Mouse (Mus musculus): Measurements from ENCODE around the gene Pdp2. TPM values are rescaled to one million over a fixed set of nuclear protein-coding genes. Genes with fewer than 3 reads are reported as not detected.

Pdp2 gene
- polyA plus RNA-seq, 1 experiment from 2014 or later, result 20.9 TPM

DNA sequence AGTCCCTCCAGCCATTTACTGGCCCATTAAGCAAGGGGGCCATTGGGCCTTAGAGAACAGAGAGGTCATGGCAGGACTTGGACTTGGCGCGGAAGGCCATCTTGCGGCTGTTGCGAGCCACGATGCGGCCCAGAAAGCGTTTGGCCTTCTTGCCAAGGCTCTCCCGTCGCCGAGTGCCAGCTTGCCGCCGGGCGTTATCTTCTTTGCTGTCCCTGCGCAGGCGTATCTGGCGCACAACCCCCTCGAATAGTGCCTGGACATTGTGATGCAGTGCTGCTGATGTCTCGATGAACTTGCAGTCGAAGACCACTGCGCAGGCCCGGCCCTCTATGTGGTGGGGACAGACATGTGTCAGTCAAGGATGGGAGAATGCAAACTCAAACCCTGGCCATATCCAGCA, 37.2 kb downstream of the Pdp2 start:
- Histone ChIP-seq H3K36me3 (replicated peaks) (no peaks in the 10 kb centered on the region), H3K4me2 (no peak overlapping the region), H3K27me3 (replicated peaks) (peaks cover 8% of the 10 kb centered on the region), H3K4me1 (peaks cover 12% of the 10 kb centered on the region), H3K4me3 (no peak overlapping the region), H3K27ac (no peak overlapping the region), H3K9me3 (no peaks in the 10 kb centered on the region), H3K9ac (no peak overlapping the region)
- no peak for ATAC-seq (replicated peaks)
- WGBS, result 95% methylated on average over 21 of the region's 21 CpGs

DNA sequence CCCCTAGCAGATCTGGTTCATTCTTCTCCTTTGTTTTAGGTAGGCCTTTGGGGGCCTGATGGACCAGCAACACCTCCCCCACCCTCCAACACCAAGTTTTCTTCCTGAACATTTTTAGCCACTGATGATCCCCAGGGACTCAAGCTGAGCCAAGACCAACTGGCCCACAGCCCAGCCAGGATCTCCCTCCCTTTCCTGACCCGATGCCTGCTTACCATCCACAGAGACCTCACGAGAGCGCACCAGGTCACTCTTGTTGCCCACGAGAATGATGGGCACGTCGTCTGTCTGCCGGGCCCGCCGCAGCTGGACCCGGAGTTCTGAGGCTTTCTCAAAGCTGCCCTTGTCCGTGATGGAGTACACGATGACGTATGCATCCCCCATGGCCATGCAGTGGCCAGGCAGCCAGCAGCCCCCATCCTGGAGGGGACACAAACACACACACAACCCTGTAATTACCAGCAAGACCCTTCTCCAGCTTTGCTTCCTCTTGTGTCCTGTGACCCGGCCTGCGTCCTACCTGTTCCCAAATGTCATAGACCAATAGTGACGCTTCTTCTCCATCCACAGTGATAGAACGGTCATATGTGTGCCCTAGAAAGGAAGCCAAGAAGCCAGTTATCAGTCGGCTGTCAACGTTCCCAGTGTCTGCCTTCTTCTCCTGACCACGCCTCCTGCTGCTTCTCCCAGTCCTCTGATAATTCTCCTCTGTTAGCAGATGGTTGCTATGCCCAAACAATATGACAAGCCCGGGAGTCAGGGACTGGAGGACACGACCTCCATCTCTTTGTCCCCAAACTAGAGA, 38.3 kb downstream of the Pdp2 start:
- Histone ChIP-seq H3K4me3 (no peak overlapping the region), H3K4me1 (peaks cover 12% of the 10 kb centered on the region), H3K27me3 (replicated peaks) (peaks cover 8% of the 10 kb centered on the region), H3K9ac (no peak overlapping the region), H3K9me3 (no peaks in the 10 kb centered on the region), H3K4me2 (no peak overlapping the region), H3K27ac (no peak overlapping the region), H3K36me3 (replicated peaks) (0 out of 2 replicates have a peak, but pooled peaks cover 2% of the 10 kb centered on the region)
- ATAC-seq (replicated peaks), result no peak
- WGBS, result 83% methylated on average over 22 of the region's 22 CpGs

DNA sequence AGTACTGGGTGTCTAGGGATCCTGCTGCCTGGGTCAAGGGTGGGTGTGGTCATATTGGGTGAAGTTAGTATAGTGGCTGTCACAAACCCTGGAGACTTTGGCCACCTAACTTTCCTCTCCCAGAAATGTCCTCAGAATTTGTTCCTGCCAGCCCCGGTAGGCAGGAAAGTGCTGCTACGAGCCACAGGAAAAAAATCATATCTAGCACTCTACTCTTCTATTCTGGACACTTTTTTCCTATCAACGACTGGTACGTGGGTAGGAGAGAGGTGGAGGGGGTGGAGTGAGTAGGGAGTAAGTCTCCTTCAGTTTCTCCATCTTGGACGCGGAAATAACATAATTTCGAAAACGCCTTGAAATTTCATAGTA, 38.8 kb downstream of the Pdp2 start:
- 37% methylated on average over 8 of the region's 8 CpGs for WGBS
- no peak overlapping the region for H3K9ac ChIP-seq
- peak overlapping the region; percentile 31; the same call in 1 of the 2 replicates for H3K4me3 ChIP-seq
- H3K36me3 ChIP-seq (replicated peaks), result 0 out of 2 replicates have a peak, but pooled peaks cover 8% of the 10 kb centered on the region
- peaks cover 12% of the 10 kb centered on the region for H3K4me1 ChIP-seq
- H3K27ac ChIP-seq, result no peak overlapping the region
- peak overlapping the region; percentile 61 for H3K4me2 ChIP-seq
- no peaks in the 10 kb centered on the region for H3K9me3 ChIP-seq
- peaks cover 8% of the 10 kb centered on the region for H3K27me3 ChIP-seq (replicated peaks)
- no peak for ATAC-seq (replicated peaks)

DNA sequence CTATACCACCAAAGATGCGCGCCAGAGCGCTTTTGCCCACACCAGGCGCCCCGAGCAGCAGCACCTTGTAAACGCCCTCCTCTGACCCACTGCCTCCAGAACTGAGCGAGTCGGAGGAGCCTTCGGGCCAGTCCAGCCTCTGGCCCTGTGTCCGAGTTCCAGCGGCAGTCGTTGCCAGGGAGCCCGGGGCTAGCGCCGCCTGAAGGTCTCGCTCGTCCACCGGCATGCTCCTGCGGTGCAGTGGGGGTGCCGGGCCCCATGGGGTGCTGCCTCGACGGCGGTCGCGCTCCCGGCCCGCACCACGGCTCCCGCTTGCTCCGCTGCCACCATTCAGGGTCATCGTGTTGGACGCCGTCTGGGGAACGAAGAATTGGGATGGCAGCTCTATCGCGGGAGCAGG, 39.3 kb downstream of the Pdp2 start:
- Histone ChIP-seq H3K27me3 (replicated peaks) (peaks cover 8% of the 10 kb centered on the region), H3K27ac (no peak overlapping the region), H3K4me2 (peak overlapping the region; percentile 61), H3K9me3 (no peaks in the 10 kb centered on the region), H3K9ac (peak overlapping the region; percentile 16; the same call in 1 of the 2 replicates), H3K36me3 (replicated peaks) (0 out of 2 replicates have a peak, but pooled peaks cover 8% of the 10 kb centered on the region), H3K4me1 (peaks cover 12% of the 10 kb centered on the region), H3K4me3 (peak overlapping the region; percentile 31)
- WGBS, result under 1% methylated on average over 36 of the region's 36 CpGs
- ATAC-seq (replicated peaks), result 0 out of 2 replicates have a peak, but pooled peaks have one; percentile 18

DNA sequence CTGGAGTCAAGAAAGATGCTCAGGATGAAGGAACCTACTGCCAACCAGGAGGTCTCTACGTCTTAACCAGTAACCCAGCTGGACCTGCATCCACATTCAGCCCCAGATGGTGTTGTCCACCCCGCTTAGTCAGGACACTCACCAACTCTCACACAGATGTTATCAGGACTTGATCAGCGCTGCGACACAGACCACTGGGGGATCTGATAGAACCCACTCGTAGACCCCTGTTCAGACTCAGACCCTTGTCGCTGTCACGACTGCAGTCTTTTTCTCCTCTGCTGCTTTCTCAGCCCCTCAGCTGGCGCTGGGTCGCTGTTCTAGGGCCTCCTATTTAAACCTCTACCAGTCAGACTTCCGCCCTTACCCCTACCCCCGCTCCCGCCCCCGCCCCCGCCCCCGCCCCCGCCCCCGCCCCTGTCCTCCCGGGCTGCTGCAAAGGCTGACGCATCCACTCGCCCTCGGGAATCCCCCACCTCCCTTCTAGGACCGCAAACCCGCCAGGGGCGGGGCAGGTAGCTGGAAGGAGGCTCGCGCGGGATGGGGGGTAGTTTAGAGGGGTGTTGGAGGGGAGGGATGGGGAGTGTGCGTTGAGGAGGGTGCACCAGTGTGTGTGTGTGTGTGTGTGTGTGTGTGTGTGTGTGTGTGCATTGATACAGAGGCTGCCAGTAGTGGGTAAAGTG, 39.9 kb downstream of the Pdp2 start, which contains the start of gene Rrad:
Rrad (minus strand) TSS at position 347 of the 683 bp plus-strand sequence.
- H3K4me3 ChIP-seq, result peak within 1 kb of the TSS; percentile 31

DNA sequence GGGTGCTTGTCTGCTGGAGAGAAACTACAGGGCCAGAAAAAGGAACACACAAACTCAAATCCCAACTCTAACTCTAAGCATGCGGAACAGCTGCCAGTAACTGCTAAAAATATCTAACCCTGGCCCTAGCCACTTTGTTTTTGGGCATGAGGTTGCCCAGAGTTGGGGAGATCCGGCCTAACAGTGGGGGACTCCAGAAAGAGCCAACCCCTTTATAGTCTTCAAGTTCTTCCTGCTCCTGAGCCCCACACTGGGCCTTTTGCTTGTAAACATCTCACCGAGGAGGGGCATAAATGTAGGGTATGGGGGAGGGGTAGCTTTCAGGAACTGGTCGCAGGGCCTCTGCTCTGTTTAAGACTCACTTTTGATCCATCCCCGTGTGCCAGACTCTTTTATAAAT, 40.7 kb downstream of the Pdp2 start:
- Histone ChIP-seq H3K36me3 (replicated peaks) (0 out of 2 replicates have a peak, but pooled peaks cover 8% of the 10 kb centered on the region), H3K4me3 (no peak overlapping the region), H3K4me2 (no peak overlapping the region), H3K9me3 (no peaks in the 10 kb centered on the region), H3K4me1 (peaks cover 12% of the 10 kb centered on the region), H3K27ac (peak overlapping the region; percentile 45), H3K9ac (no peak overlapping the region), H3K27me3 (replicated peaks) (peaks cover 8% of the 10 kb centered on the region)
- 0 out of 2 replicates have a peak, but pooled peaks have one; percentile 4 for ATAC-seq (replicated peaks)
- WGBS, result 38% methylated on average over 5 of the region's 5 CpGs

More for the DNA sequence above, 39.9 kb downstream of the Pdp2 start, which contains the start of gene Rrad:
- H3K4me1 ChIP-seq, result peaks cover 12% of the 10 kb centered on the region
- 0 out of 2 replicates have a peak, but pooled peaks cover 8% of the 10 kb centered on the region for H3K36me3 ChIP-seq (replicated peaks)
- peaks cover 8% of the 10 kb centered on the region for H3K27me3 ChIP-seq (replicated peaks)
- WGBS, result under 1% methylated on average over 28 of the region's 28 CpGs
- no peaks in the 10 kb centered on the region for H3K9me3 ChIP-seq
- H3K9ac ChIP-seq, result peak within 1 kb of the TSS; percentile 16; the same call in 1 of the 2 replicates
- peak within 1 kb of the TSS; percentile 61 for H3K4me2 ChIP-seq
- ATAC-seq (replicated peaks), result peak; percentile 62
- H3K27ac ChIP-seq, result peak within 1 kb of the TSS; percentile 45

DNA sequence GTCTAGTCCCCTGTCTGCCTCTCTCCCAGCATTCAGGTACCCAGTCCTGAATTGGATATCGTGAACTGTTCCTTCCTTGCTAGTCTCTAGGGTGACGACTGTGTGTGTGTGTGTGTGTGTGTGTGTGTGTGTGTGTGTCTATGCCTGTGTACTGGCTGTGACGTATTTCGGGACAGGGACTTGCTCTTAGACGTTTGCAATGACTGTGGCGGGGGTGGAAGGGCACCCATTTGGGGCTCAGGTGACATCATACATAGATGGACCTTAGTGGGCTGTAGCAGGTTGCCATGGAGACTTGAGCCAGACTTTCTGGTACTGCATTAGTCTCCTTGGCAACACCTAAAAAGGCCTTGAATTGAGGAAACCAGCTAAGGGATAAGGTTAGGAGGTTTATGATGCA, 41.2 kb downstream of the Pdp2 start:
- H3K9me3 ChIP-seq, result no peaks in the 10 kb centered on the region
- no peak overlapping the region for H3K4me2 ChIP-seq
- H3K4me3 ChIP-seq, result no peak overlapping the region
- peak overlapping the region; percentile 45 for H3K27ac ChIP-seq
- 56% methylated on average over 6 of the region's 6 CpGs for WGBS
- H3K27me3 ChIP-seq (replicated peaks), result peaks cover 8% of the 10 kb centered on the region
- no peak overlapping the region for H3K9ac ChIP-seq
- peak; percentile 73 for ATAC-seq (replicated peaks)
- peaks cover 12% of the 10 kb centered on the region for H3K4me1 ChIP-seq
- 0 out of 2 replicates have a peak, but pooled peaks cover 8% of the 10 kb centered on the region for H3K36me3 ChIP-seq (replicated peaks)

DNA sequence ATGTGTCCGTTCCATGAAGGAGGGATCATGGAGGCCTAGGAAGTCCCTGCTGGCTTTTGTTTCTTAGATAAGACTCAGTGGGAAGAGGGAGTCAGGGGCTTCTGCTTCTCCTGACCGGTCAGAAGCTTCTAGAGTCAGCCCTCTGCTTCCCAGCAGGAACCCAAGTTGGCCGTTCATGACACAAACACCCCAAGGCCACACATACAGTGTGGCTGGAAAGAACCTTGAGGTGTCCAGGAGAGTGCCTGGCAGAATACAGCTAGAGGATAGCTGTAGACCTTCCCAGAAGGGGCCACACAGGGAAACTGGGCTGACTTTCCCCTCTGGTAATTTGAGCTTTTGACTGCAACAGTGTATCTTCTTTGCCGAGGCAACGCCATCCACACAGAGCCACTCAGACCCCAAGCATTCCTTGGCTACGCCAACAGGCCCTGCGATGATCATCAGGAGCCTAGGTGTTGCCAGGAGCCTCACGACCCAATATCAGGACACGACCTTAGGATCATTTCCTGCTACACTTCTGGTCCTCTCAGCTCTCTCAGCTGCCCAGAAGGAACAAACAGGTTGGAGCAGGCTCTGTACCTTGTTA, 42.0 kb downstream of the Pdp2 start:
- ATAC-seq (replicated peaks), result no peak
- H3K27me3 ChIP-seq (replicated peaks), result peaks cover 8% of the 10 kb centered on the region
- peak overlapping the region; percentile 45; the same call in 1 of the 2 replicates for H3K27ac ChIP-seq
- peaks cover 12% of the 10 kb centered on the region for H3K4me1 ChIP-seq
- no peak overlapping the region for H3K4me3 ChIP-seq
- WGBS, result 67% methylated on average over 9 of the region's 9 CpGs
- 0 out of 2 replicates have a peak, but pooled peaks cover 8% of the 10 kb centered on the region for H3K36me3 ChIP-seq (replicated peaks)
- H3K9me3 ChIP-seq, result no peaks in the 10 kb centered on the region
- no peak overlapping the region for H3K4me2 ChIP-seq
- no peak overlapping the region for H3K9ac ChIP-seq

DNA sequence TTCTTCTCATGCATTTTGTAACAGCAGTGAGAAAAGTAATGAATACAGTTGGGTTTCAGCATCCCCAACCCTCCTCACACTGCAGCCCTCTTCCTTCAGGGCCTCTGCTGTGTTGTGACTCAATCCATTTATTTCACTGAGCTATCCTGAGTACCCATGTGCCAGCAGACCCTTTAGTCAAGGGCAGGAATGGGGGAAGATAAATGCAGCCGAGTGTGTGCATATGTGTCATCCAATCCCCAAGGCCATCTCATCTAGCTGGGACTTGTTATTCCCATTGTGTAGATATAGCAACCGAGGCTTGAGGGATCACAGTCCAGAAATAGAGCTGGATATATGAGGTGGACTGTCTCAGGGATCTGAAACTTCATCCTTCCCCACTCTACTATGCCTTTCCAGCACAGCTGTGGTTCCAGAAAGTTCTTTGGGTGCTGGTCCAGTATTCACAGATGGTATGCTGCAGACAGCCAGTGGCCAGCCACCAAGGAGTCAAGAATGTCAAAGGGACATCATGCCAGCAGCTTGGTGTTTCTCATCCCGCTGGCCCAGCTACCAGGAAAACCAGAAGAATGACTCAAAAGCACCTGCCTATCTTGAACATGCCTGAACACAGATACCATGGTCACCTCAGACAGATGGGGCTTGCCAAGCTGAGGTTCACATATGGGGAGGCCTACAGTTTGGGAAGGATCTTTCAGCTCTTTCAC, 43.9 kb downstream of the Pdp2 start:
- H3K9me3 ChIP-seq, result no peaks in the 10 kb centered on the region
- no peak for ATAC-seq (replicated peaks)
- no peak overlapping the region for H3K27ac ChIP-seq
- H3K9ac ChIP-seq, result no peak overlapping the region
- 92% methylated on average over 3 of the region's 3 CpGs for WGBS
- H3K27me3 ChIP-seq (replicated peaks), result no peaks in the 10 kb centered on the region
- H3K36me3 ChIP-seq (replicated peaks), result 0 out of 2 replicates have a peak, but pooled peaks cover 15% of the 10 kb centered on the region
- H3K4me2 ChIP-seq, result no peak overlapping the region
- peaks cover 14% of the 10 kb centered on the region for H3K4me1 ChIP-seq
- no peak overlapping the region for H3K4me3 ChIP-seq

DNA sequence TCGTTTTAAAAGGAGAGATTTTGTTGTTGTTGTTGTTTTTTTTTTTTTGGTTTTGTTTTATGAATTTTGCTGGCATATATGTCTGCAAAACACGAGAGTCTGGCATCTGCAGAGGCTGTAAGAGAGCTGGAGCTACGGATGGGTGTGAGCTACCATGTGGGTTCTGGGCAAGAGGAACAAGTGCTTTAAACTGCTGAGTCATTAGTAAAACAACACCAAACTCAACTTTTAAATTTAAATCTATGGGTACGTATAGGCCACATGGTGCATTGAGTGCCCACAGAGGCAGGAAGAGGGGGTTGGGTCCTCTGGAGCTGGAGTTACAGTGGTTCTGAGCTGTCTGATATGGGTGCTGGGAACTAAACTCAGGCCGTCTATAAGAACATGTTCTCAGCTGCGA, 46.8 kb downstream of the Pdp2 start:
- H3K9me3 ChIP-seq, result no peaks in the 10 kb centered on the region
- 93% methylated on average over 6 of the region's 6 CpGs for WGBS

DNA sequence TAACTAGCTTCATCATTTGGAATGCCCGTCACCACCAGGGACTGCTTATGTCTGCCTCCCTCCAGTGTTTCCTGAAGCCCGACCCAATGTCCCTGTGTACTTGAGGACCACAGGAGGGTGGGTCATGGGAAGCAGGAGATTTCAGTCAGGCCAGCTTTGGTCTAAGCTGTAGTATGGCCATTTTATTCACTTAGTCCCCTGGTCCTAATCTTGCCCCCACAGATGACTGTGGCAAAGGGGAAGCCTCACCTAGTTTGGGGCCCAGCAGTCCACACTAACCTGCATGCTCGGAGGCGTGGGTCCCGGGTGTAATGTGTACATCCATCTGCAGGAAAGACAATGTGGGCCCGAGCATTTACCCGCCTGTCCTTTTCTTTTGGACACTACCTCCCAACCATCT, 49.0 kb downstream of the Pdp2 start:
- no peak for ATAC-seq (replicated peaks)
- Histone ChIP-seq H3K4me1 (peaks cover 20% of the 10 kb centered on the region), H3K4me3 (peak overlapping the region; percentile 93), H3K9me3 (no peaks in the 10 kb centered on the region), H3K4me2 (peak overlapping the region; percentile 93), H3K27me3 (replicated peaks) (no peaks in the 10 kb centered on the region), H3K9ac (peak overlapping the region; percentile 84; the same call in 1 of the 2 replicates), H3K27ac (no peak overlapping the region), H3K36me3 (replicated peaks) (0 out of 2 replicates have a peak, but pooled peaks cover 7% of the 10 kb centered on the region)
- 91% methylated on average over 7 of the region's 7 CpGs for WGBS

More for the DNA sequence above, 46.8 kb downstream of the Pdp2 start:
- Histone ChIP-seq H3K36me3 (replicated peaks) (0 out of 2 replicates have a peak, but pooled peaks cover 15% of the 10 kb centered on the region), H3K4me3 (no peak overlapping the region), H3K4me2 (no peak overlapping the region), H3K4me1 (peaks cover 20% of the 10 kb centered on the region), H3K27ac (no peak overlapping the region), H3K27me3 (replicated peaks) (no peaks in the 10 kb centered on the region), H3K9ac (no peak overlapping the region)
- ATAC-seq (replicated peaks), result no peak
